Mouse (Mus musculus): ENCODE data around the gene Cask. TPM values are rescaled to one million over a fixed set of nuclear protein-coding genes. Genes with fewer than 3 reads are reported as not detected.

Cask gene
- polyA plus RNA-seq, 1 experiment from 2014 or later = 2.5 TPM

- no peak for DNase-seq (ENCODE audit: low spot score)
Measured at GRCm38 (mm10) chrX:13469160-13470116, 381.7 kb downstream of the Cask start.

- no peak for DNase-seq (ENCODE audit: low spot score)
Measured at GRCm38 (mm10) chrX:13467121-13467571, 384.0 kb downstream of the Cask start.

Small RNA genes lying within 50 kb of the gene (microRNA-seq; reads per million reads assigned to microRNA genes)
- gene Gm25246 (ENCODE audit: borderline number of aligned reads) = not detected

Other genes starting within 250 kb of the Cask start
- 2.3 and 3.0 TPM in 2 replicates for gene Gpr34, start 219.3 kb downstream of the Cask start, polyA plus RNA-seq (2015; fragmentation: Nextera tagmentation; extraction: Ambion mirVana)
- 0.09 and 0.12 TPM in 2 replicates for gene Gpr82, start 190.0 kb downstream of the Cask start, polyA plus RNA-seq (2015; fragmentation: Nextera tagmentation; extraction: Ambion mirVana)